Mouse (Mus musculus) forebrain, embryonic 14.5 days (tissue): ENCODE measurements at regions not wholly inside any gene's neighbourhood (a gene's known extent, or its start where the extent isn't known, plus 50 kb on each side); places are given as distances from the start of the nearest gene placed in this dataset.

Experiments
- ATAC-seq: fragments of 200-750 bp; cut with Nextera tagmentation; 2 replicates; pipeline ENCODE4 v1.8.0; 2017; ENCODE audit warnings: mild to moderate bottlenecking, moderate library complexity
- DNase-seq: peaks from one replicate; pipeline ENCODE4 v3.0.0-alpha.2; 2015; ENCODE audit warnings: low spot score
- H3K27ac ChIP-seq: fragments of 300-500 bp; sonication (generic); 2 replicates; pipeline ENCODE4 v1.5.1; 2014; ENCODE audit warnings: low read depth, mild to moderate bottlenecking, control low read depth, low read length, moderate library complexity
- H3K27me3 ChIP-seq: fragments of 300-500 bp; sonication (generic); replicated peaks from 2 replicates; pipeline ENCODE4 v1.6.1; 2014; ENCODE audit warnings: low read length, control low read depth, mixed read lengths; ENCODE audit not compliant: control insufficient read depth, insufficient read depth
- H3K36me3 ChIP-seq: fragments of 300-500 bp; sonication (generic); 2 replicates; pipeline ENCODE4 v1.6.1; 2014; ENCODE audit warnings: low read length, control low read depth; ENCODE audit not compliant: control insufficient read depth, insufficient read depth
- H3K4me1 ChIP-seq: fragments of 300-500 bp; sonication (generic); 2 replicates; pipeline ENCODE4 v1.6.1; 2014; ENCODE audit warnings: antibody characterized with exemption, low read length, control low read depth; ENCODE audit not compliant: control insufficient read depth, insufficient read depth
- H3K4me2 ChIP-seq: fragments of 300-500 bp; sonication (generic); 2 replicates; pipeline ENCODE4 v1.6.1; 2014; ENCODE audit warnings: mild to moderate bottlenecking, control low read depth, low read length
- H3K4me3 ChIP-seq: fragments of 300-500 bp; sonication (generic); 2 replicates; pipeline ENCODE4 v1.5.1; 2014; ENCODE audit warnings: low read depth, low read length, control low read depth
- H3K9ac ChIP-seq: fragments of 300-500 bp; sonication (generic); 2 replicates; pipeline ENCODE4 v1.6.1; 2014; ENCODE audit warnings: mild to moderate bottlenecking, low read length, control low read depth, moderate library complexity
- H3K9me3 ChIP-seq: fragments of 300-500 bp; sonication (generic); replicated peaks from 2 replicates; pipeline ENCODE4 v1.6.1; 2016; ENCODE audit warnings: low read length, control low read depth, mixed read lengths; ENCODE audit not compliant: control insufficient read depth
- WGBS: fragments of 180-500 bp; shearing (Covaris S2); extraction: QIAGEN DNeasy Blood & Tissue Kit; methylation state at CpG from one replicate; pipeline ENCODE4 v1.1.7; 2014; 5-methylcytosine and 5-hydroxymethylcytosine counted together

GRCm38 (mm10) chrX:143996716-143997115 lies 63.6 kb upstream of the Dcx start:
- DNase-seq (peak; percentile 68), ATAC-seq (no peak)
- 43% methylated on average over 4 of the region's 4 CpGs for WGBS
- no peaks in the 10 kb centered on the region for H3K4me1 ChIP-seq
- H3K4me2 ChIP-seq = no peak overlapping the region
- no peaks in the 10 kb centered on the region for H3K9me3 ChIP-seq
- H3K9ac ChIP-seq = no peak overlapping the region
- H3K36me3 ChIP-seq = no peaks in the 10 kb centered on the region
- H3K27me3 ChIP-seq = no peaks in the 10 kb centered on the region
- H3K27ac ChIP-seq = no peak overlapping the region
- H3K4me3 ChIP-seq = no peak overlapping the region
